Mouse (Mus musculus): Measurements from ENCODE around the gene Usp18. TPM values are rescaled to one million over a fixed set of nuclear protein-coding genes. Genes with fewer than 3 reads are reported as not detected.

Usp18 gene
- total and polyA plus RNA-seq, 2 experiments from 2014 or later, result 2.5 to 3.4 TPM

- Histone ChIP-seq H3K4me2 (ENCODE audit: low read depth) (no peak overlapping the region), H3K36me3 (ENCODE audit: insufficient read depth) (no peaks in the 10 kb centered on the region), H3K27me3 (ENCODE audit: insufficient read depth, low read length) (no peaks in the 10 kb centered on the region), H3K9ac (no peak overlapping the region), H3K4me1 (ENCODE audit: insufficient read depth) (no peaks in the 10 kb centered on the region), H3K27ac (ENCODE audit: low read depth, low read length) (no peak overlapping the region), H3K4me3 (ENCODE audit: low read depth, low read length) (no peak overlapping the region), H3K9me3 (ENCODE audit: low read length) (0 out of 2 replicates have a peak, but pooled peaks cover 3% of the 10 kb centered on the region)
- ATAC-seq (no peak), DNase-seq (no peak)
- TF ChIP-seq CTCF (IDR thresholded peaks at IDR 0.05; ENCODE audit: low read depth), result no peak
- 91% methylated on average over 11 of the region's 11 CpGs for WGBS
Observed at GRCm38 (mm10) chr6:121262496-121262895, 16.8 kb downstream of the Usp18 start.

DNA sequence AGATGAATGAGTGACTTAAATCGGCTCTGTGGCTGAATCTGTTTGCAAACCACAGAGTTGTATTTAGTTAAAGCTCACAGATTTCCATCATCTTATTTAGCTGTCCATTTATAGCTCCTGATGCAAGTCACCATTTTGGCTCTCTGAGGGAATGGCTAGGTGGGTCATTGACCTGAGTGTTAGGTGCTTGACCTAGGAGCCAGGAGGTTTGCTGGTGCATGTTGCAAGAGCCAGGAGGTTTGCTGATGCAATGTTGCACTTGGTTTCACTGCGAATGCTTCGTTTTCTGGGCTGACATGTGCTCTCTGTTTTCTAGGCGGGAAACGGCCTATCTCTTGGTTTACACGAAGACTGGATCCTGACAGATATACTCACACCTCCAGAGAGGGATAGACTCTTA is 24.4 kb downstream of the Usp18 start:
- Histone ChIP-seq H3K4me1 (ENCODE audit: insufficient read depth) (no peaks in the 10 kb centered on the region), H3K27me3 (ENCODE audit: insufficient read depth, low read length) (no peaks in the 10 kb centered on the region), H3K9me3 (ENCODE audit: low read length) (no peaks in the 10 kb centered on the region), H3K9ac (no peak overlapping the region), H3K27ac (ENCODE audit: low read depth, low read length) (no peak overlapping the region), H3K36me3 (ENCODE audit: insufficient read depth) (no peaks in the 10 kb centered on the region), H3K4me2 (ENCODE audit: low read depth) (no peak overlapping the region), H3K4me3 (ENCODE audit: low read depth, low read length) (no peak overlapping the region)
- DNase-seq (no peak), ATAC-seq (no peak)
- TF ChIP-seq CTCF (IDR thresholded peaks at IDR 0.05; ENCODE audit: low read depth), result no peak
- 80% methylated on average over 6 of the region's 6 CpGs for WGBS

DNA sequence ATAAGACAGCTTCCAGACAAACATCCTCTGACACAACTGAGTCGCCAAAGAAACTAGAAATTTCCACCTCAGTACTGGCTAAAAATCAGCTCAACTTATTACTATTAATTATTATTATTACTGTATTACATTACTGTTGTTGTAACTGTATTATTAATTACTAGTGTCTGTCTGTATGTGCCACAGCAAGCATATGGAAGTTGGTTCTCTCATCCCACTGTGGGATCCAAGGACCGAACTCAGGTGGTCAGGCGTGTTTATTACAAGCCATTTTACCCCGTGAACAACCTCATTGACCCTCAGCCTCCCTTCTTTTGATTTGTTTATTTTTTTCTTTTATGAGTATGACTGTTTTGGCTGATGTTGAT is 26.0 kb downstream of the Usp18 start:
- ATAC-seq (peak; percentile 15; the same call in 1 of the 2 replicates), DNase-seq (no peak)
- TF ChIP-seq CTCF (IDR thresholded peaks at IDR 0.05; ENCODE audit: low read depth), result no peak
- Histone ChIP-seq H3K36me3 (ENCODE audit: insufficient read depth) (no peaks in the 10 kb centered on the region), H3K9ac (no peak overlapping the region), H3K4me3 (ENCODE audit: low read depth, low read length) (no peak overlapping the region), H3K4me1 (ENCODE audit: insufficient read depth) (no peaks in the 10 kb centered on the region), H3K9me3 (ENCODE audit: low read length) (no peaks in the 10 kb centered on the region), H3K27ac (ENCODE audit: low read depth, low read length) (no peak overlapping the region), H3K4me2 (ENCODE audit: low read depth) (peak overlapping the region; percentile 56; the same call in 1 of the 2 replicates), H3K27me3 (ENCODE audit: insufficient read depth, low read length) (no peaks in the 10 kb centered on the region)
- WGBS, result 20% methylated on average over 4 of the region's 4 CpGs

DNA sequence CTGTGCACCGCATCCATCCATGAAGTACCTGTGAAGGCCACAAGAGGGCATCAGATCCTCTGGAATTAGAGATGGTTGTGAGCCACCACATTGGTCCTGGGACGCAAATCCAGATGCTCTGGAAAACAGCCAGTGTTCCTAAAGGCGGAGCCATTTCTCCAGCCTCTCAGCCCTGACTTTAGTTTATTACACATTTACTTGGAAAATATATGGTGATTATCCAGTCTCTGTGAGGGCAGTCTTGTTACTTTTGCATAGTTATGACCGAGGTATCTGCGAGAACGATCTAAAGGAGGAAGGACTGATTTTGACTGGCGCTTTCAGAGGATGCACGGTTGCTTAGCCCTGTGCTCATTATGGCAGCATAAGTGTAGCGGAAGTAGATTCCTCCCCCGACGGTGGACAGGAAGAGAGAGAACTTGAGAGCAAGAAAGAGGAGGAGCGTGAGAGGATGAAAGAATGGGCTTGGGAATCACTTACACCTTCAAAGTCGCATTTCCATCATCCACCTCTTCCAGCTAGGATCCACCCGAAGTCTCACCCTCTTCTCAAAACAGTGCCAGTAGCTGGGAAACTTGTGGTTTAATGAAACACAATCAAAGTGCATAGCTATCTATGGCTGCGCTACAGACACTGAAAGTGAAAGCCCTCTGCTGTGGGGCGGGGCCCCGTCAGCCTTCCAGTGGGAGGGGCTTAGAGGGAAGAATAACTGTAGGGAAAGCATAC is 26.5 kb downstream of the Usp18 start:
- Histone ChIP-seq H3K4me1 (ENCODE audit: insufficient read depth) (no peaks in the 10 kb centered on the region), H3K9ac (no peak overlapping the region; the same call in 1 of the 2 replicates), H3K4me2 (ENCODE audit: low read depth) (peak overlapping the region; percentile 56), H3K36me3 (ENCODE audit: insufficient read depth) (no peaks in the 10 kb centered on the region), H3K9me3 (ENCODE audit: low read length) (no peaks in the 10 kb centered on the region), H3K4me3 (ENCODE audit: low read depth, low read length) (peak overlapping the region; percentile 37), H3K27ac (ENCODE audit: low read depth, low read length) (peak overlapping the region; percentile 68), H3K27me3 (ENCODE audit: insufficient read depth, low read length) (no peaks in the 10 kb centered on the region)
- peak; percentile 93 for TF ChIP-seq CTCF (IDR thresholded peaks at IDR 0.05; ENCODE audit: low read depth)
- DNase-seq (peak; percentile 91), ATAC-seq (peak; percentile 94)
- 14% methylated on average over 17 of the region's 17 CpGs for WGBS

DNA sequence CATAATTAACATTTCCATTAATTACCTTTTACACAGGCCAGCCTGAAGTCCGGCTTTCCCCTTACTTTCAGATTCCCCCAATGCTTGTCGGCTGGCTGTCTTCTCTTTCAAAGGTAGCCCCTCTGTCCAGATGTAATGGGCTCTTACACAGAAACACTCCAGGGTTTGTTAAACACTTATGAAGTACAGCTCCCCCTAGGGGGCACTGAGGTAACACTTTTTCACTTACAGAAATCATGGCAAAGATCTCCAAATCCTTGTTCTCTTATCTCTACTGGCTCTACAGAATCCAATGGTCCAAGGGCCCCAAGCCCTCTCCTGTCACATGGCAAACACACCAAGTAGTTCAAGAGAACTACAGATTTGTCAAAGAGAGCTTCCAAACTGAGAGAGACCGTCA is 28.6 kb downstream of the Usp18 start:
- Histone ChIP-seq H3K4me3 (ENCODE audit: low read depth, low read length) (no peak overlapping the region), H3K36me3 (ENCODE audit: insufficient read depth) (no peaks in the 10 kb centered on the region), H3K4me2 (ENCODE audit: low read depth) (no peak overlapping the region), H3K9me3 (ENCODE audit: low read length) (no peaks in the 10 kb centered on the region), H3K9ac (no peak overlapping the region), H3K4me1 (ENCODE audit: insufficient read depth) (no peaks in the 10 kb centered on the region), H3K27ac (ENCODE audit: low read depth, low read length) (no peak overlapping the region), H3K27me3 (ENCODE audit: insufficient read depth, low read length) (no peaks in the 10 kb centered on the region)
- peak; percentile 27; the same call in 1 of the 2 replicates for TF ChIP-seq CTCF (IDR thresholded peaks at IDR 0.05; ENCODE audit: low read depth)
- no peak for ATAC-seq
- DNase-seq, result peak; percentile 21
- 80% methylated on average over 3 of the region's 3 CpGs for WGBS

GRCm38 (mm10) chr6:121284132-121284531 is 38.4 kb downstream of the Usp18 start:
- H3K4me2 ChIP-seq (ENCODE audit: low read depth), result no peak overlapping the region
- no peaks in the 10 kb centered on the region for H3K9me3 ChIP-seq (ENCODE audit: low read length)
- H3K4me1 ChIP-seq (ENCODE audit: insufficient read depth), result no peaks in the 10 kb centered on the region
- H3K4me3 ChIP-seq (ENCODE audit: low read depth, low read length), result no peak overlapping the region
- TF ChIP-seq CTCF (IDR thresholded peaks at IDR 0.05; ENCODE audit: low read depth), result no peak
- no peaks in the 10 kb centered on the region for H3K36me3 ChIP-seq (ENCODE audit: insufficient read depth)
- 92% methylated on average over 5 of the region's 5 CpGs for WGBS
- no peak overlapping the region for H3K9ac ChIP-seq
- DNase-seq (no peak), ATAC-seq (no peak)
- no peaks in the 10 kb centered on the region for H3K27me3 ChIP-seq (ENCODE audit: insufficient read depth, low read length)
- no peak overlapping the region for H3K27ac ChIP-seq (ENCODE audit: low read depth, low read length)

GRCm38 (mm10) chr6:121299317-121299716 is 53.6 kb downstream of the Usp18 start:
- H3K9ac ChIP-seq, result no peak overlapping the region
- no peaks in the 10 kb centered on the region for H3K9me3 ChIP-seq (ENCODE audit: low read length)
- no peak for DNase-seq
- no peak overlapping the region for H3K27ac ChIP-seq (ENCODE audit: low read depth, low read length)
- no peak overlapping the region for H3K4me2 ChIP-seq (ENCODE audit: low read depth)
- TF ChIP-seq CTCF (IDR thresholded peaks at IDR 0.05; ENCODE audit: low read depth), result no peak
- 44% methylated on average over 7 of the region's 7 CpGs for WGBS
- no peaks in the 10 kb centered on the region for H3K27me3 ChIP-seq (ENCODE audit: insufficient read depth, low read length)
- H3K4me1 ChIP-seq (ENCODE audit: insufficient read depth), result no peaks in the 10 kb centered on the region
- H3K36me3 ChIP-seq (ENCODE audit: insufficient read depth), result no peaks in the 10 kb centered on the region
- H3K4me3 ChIP-seq (ENCODE audit: low read depth, low read length), result no peak overlapping the region
- ATAC-seq, result no peak
